Mouse (Mus musculus): Measurements from ENCODE around the gene Mab21l2.

The Mab21l2 gene

GRCm38 (mm10) chr3:86546471-86547250 is 1.8 kb downstream of the Mab21l2 start:
- no peak for TF ChIP-seq GATA4 (IDR thresholded peaks at IDR 0.05; ENCODE audit: insufficient replicate concordance, low read length)

DNA sequence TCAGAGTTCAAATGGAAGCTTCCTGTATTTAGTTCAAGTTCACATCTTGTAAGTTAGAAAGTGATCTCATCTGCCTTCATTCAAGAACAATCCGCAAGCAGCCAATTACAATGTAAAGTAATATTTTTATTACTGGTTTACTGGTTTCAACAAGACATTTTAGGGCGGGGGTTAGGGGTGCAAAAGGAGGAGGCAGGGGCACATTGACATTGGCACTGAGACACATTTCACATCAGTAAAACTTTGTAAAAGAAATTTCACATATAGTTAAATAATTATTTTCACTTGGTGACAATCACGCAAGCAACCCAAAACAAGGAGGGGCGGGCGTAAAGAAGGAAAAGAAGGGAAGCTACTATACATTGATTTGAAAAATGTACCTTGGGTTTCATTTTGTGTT is 2.5 kb downstream of the Mab21l2 start:
- no peak for TF ChIP-seq GATA4 (IDR thresholded peaks at IDR 0.05; ENCODE audit: insufficient replicate concordance, low read length)

- TF ChIP-seq GATA4 (IDR thresholded peaks at IDR 0.05; ENCODE audit: insufficient replicate concordance, low read length), result no peak
Observed at GRCm38 (mm10) chr3:86544785-86545184, 3.6 kb downstream of the Mab21l2 start.

GRCm38 (mm10) chr3:86541863-86542397 is 6.5 kb downstream of the Mab21l2 start:
- no peak for TF ChIP-seq GATA4 (IDR thresholded peaks at IDR 0.05; ENCODE audit: insufficient replicate concordance, low read length)

DNA sequence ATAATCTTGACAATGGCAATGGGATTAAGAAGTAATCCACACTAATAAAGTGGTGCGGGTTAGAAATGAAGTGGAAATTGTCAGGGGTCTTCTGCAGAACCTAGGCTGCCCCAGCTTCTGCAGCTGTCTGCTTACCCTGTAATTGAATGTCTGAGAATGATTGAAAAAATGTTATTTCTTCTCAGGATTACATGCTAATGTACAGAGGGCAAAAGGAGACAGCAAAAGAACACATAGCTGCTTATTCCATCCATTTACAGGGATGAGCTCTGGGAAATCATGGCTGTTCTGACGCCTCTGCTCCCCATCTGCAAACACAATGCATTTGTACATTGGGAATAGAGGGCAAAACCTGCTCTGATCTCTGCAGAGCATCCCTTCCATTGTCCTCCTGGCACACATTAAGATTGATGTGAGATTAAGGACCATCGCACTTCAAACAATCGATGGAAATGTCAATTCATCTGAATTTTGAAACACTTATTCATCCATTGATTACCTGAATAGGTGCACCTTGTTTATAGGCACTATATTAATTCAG is 7.3 kb downstream of the Mab21l2 start:
- no peak for TF ChIP-seq GATA4 (IDR thresholded peaks at IDR 0.05; ENCODE audit: insufficient replicate concordance, low read length)

DNA sequence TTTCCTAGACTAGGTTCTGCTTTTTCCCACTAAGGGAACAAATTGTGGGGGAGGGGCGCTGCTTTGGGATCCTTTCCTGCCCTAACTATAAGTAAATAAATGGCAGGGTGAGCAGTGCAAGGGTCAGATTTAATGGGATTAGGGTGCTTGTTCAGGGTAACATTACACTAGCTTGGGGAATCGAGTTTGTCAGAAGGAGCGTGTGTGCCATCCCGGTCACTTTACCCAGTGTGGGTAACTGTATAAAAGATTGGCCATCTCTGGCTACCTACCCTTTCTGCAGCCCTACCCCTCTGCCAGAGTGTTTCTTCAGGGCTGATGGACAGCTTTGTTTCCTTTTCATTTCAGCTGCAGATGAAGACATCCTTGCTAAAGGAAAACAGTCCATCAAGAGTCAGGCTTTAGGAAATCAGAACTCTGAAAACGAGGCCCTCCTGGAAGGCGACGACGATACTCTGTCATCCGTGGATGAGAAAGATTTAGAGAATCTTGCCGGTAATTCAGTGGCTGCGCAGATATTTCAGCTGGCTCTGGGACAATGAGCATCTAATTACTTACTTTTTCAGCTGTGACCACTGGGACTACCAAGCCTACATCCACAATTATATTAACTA is 8.8 kb downstream of the Mab21l2 start:
- TF ChIP-seq GATA4 (IDR thresholded peaks at IDR 0.05; ENCODE audit: insufficient replicate concordance, low read length), result no peak

- TF ChIP-seq GATA4 (IDR thresholded peaks at IDR 0.05; ENCODE audit: insufficient replicate concordance, low read length), result no peak
Observed at GRCm38 (mm10) chr3:86538645-86539554, 9.5 kb downstream of the Mab21l2 start.

DNA sequence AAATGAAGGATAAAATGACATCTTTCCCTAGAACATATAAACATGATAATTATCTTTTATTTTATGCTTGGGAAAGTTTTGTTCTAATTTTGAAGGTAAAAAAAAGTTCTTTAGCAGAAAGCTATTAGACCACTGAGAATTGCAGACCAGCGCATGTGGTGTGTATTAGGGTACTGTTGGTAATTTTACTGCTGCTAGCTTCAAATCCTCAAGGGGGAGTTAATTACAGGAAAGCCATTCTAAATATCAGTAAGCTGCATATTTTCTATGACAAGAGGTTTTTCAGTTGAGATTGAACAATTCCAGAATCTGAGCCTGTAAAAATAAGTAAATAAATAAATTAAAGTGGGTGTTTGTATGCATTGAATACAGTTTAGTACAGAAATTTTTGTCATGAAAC is 11.7 kb downstream of the Mab21l2 start:
- TF ChIP-seq GATA4 (IDR thresholded peaks at IDR 0.05; ENCODE audit: insufficient replicate concordance, low read length), result no peak

GRCm38 (mm10) chr3:86531531-86532269 is 16.7 kb downstream of the Mab21l2 start:
- no peak for TF ChIP-seq GATA4 (IDR thresholded peaks at IDR 0.05; ENCODE audit: insufficient replicate concordance, low read length)

DNA sequence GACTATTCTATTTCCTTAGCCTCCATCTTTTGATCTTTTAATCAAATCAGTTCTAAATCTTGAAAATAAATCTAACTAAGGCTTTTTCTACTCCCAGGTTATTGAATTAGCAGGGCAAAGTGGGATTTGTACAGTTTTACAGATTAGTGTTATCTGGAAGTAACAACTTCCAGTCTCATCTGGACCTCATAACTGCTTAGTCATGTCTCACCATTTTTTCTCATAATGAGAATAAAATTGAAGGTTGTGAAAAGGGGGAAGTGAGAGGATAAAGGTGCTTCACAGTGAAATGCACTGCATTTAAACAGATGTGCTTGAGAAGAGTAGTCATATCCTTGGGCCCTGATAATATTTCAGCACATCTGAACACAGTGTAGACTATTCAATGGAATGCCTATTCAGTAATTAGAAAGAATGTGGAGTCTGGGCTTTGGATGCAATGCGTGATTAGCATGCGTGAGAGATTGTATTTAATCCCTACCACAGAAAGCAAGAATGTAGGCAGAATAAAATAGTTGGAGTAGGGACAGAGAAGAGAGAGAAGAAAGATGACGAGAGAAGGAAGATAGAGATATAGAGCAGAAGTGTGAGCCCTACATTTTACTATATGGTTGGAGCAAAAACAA is 25.4 kb downstream of the Mab21l2 start:
- TF ChIP-seq GATA4 (IDR thresholded peaks at IDR 0.05; ENCODE audit: insufficient replicate concordance, low read length), result no peak

DNA sequence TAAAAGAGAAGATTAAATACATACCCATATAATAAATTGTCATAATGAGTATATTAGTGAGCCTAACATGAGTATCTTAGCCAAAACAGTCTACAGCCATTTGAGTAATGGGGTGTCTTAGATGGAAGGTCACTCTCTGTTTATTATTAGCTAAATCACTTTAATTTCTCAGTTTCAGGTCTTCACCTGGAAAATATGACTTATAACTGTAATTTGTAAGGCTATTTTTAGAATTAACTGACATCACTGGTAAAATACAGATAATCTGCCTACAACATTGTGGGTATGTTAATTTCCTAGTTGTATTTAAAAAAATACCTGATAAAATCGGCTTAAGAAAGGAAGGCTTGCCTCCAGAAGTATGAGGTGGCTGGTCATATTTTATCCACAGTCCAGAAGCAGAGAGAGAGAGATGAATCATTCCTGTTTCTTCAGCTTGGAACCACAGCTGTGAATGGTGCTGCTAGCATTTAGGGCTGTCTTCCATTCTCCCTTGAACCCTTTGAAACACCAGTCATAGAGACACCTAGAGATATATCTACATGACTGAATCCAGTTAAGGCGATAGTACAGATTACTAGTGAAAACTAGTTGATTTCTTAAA is 29.8 kb downstream of the Mab21l2 start:
- no peak for TF ChIP-seq GATA4 (IDR thresholded peaks at IDR 0.05; ENCODE audit: insufficient replicate concordance, low read length)

DNA sequence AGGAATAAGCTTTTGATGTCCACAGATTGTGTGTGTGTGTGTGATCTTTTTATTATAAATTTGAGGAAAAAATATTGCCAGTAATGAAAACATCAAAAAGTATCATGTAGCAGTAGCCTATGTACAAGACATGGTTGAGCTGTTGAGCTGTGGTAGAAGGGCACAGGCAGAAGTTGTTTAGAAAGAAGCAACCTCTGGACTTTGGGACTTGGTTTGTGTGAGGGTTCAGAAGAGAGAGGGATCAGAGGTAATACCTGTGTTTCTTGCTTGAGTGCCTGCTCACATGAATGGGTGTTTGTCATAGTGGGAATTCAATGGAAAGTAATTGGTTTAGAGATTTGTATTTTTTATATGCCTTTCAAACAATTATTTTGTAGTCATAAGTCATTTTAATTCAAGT is 47.8 kb downstream of the Mab21l2 start:
- TF ChIP-seq GATA4 (IDR thresholded peaks at IDR 0.05; ENCODE audit: insufficient replicate concordance, low read length), result no peak
